Mouse (Mus musculus): ENCODE measurements around the gene Olfr33.

- TF ChIP-seq CTCF (IDR thresholded peaks at IDR 0.05) (no peak), EP300 (IDR thresholded peaks at IDR 0.05) (no peak)
These were observed 40.4 kb upstream of the Olfr33 start, which contains the start of the genes Olfr560 and Olfr78 for GRCm38 (mm10) chr7:102759266-102759665.
